Mouse (Mus musculus): Measurements from ENCODE around the gene Aes. TPM values are rescaled to one million over a fixed set of nuclear protein-coding genes. Genes with fewer than 3 reads are reported as not detected.

Aes gene
- polyA plus RNA-seq, 1 experiment from 2014 or later = 301 TPM

- 92% methylated on average over 2 of the region's 2 CpGs for WGBS (ENCODE audit: missing documents)
- Histone ChIP-seq H3K79me2 (ENCODE audit: inconsistent target) (peaks cover 78% of the 10 kb centered on the region), H3K27ac (no peak overlapping the region), H3K4me3 (ENCODE audit: inconsistent target) (no peak overlapping the region), H3K36me3 (ENCODE audit: inconsistent target) (peaks cover 5% of the 10 kb centered on the region)
These were observed 21.9 kb upstream of the Aes start for GRCm38 (mm10) chr10:81537429-81537828.

GRCm38 (mm10) chr10:81538321-81539048 is 20.8 kb upstream of the Aes start:
- H3K27ac ChIP-seq = no peak overlapping the region
- H3K79me2 ChIP-seq (ENCODE audit: inconsistent target) = peaks cover 88% of the 10 kb centered on the region
- no peak overlapping the region for H3K4me3 ChIP-seq (ENCODE audit: inconsistent target)
- H3K36me3 ChIP-seq (ENCODE audit: inconsistent target) = no peaks in the 10 kb centered on the region
- WGBS (ENCODE audit: missing documents) = 64% methylated on average over 3 of the region's 3 CpGs

GRCm38 (mm10) chr10:81541363-81541762 is 17.9 kb upstream of the Aes start:
- Histone ChIP-seq H3K36me3 (ENCODE audit: inconsistent target) (no peaks in the 10 kb centered on the region), H3K27ac (no peak overlapping the region), H3K79me2 (ENCODE audit: inconsistent target) (peaks cover 81% of the 10 kb centered on the region), H3K4me3 (ENCODE audit: inconsistent target) (no peak overlapping the region)
- WGBS (ENCODE audit: missing documents) = 79% methylated on average over 5 of the region's 5 CpGs

GRCm38 (mm10) chr10:81541803-81542202 is 17.5 kb upstream of the Aes start:
- 88% methylated on average over 10 of the region's 10 CpGs for WGBS (ENCODE audit: missing documents)
- H3K79me2 ChIP-seq (ENCODE audit: inconsistent target) = peaks cover 77% of the 10 kb centered on the region
- H3K36me3 ChIP-seq (ENCODE audit: inconsistent target) = no peaks in the 10 kb centered on the region
- no peak overlapping the region for H3K27ac ChIP-seq
- H3K4me3 ChIP-seq (ENCODE audit: inconsistent target) = no peak overlapping the region

GRCm38 (mm10) chr10:81542727-81543460 is 16.4 kb upstream of the Aes start:
- H3K4me3 ChIP-seq (ENCODE audit: inconsistent target) = no peak overlapping the region
- peaks cover 66% of the 10 kb centered on the region for H3K79me2 ChIP-seq (ENCODE audit: inconsistent target)
- H3K27ac ChIP-seq = no peak overlapping the region
- no peaks in the 10 kb centered on the region for H3K36me3 ChIP-seq (ENCODE audit: inconsistent target)
- WGBS (ENCODE audit: missing documents) = 93% methylated on average over 7 of the region's 7 CpGs

- H3K27ac ChIP-seq = no peak overlapping the region
- peaks cover 58% of the 10 kb centered on the region for H3K79me2 ChIP-seq (ENCODE audit: inconsistent target)
- WGBS (ENCODE audit: missing documents) = 89% methylated on average over 1 of the region's 1 CpGs
These were observed 15.7 kb upstream of the Aes start for GRCm38 (mm10) chr10:81543633-81544032.

GRCm38 (mm10) chr10:81544296-81545160 is 14.8 kb upstream of the Aes start:
- Histone ChIP-seq H3K36me3 (ENCODE audit: inconsistent target) (no peaks in the 10 kb centered on the region), H3K4me3 (ENCODE audit: inconsistent target) (peak overlapping the region; percentile 57), H3K27ac (no peak overlapping the region), H3K79me2 (ENCODE audit: inconsistent target) (peaks cover 49% of the 10 kb centered on the region)
- WGBS (ENCODE audit: missing documents) = under 1% methylated on average over 80 of the region's 93 CpGs

More at GRCm38 (mm10) chr10:81543633-81544032, 15.7 kb upstream of the Aes start:
- Histone ChIP-seq H3K36me3 (ENCODE audit: inconsistent target) (no peaks in the 10 kb centered on the region), H3K4me3 (ENCODE audit: inconsistent target) (peak overlapping the region; percentile 57)

- Histone ChIP-seq H3K27ac (peak within 1 kb of the TSS; percentile 19; the same call in 1 of the 2 replicates), H3K79me2 (ENCODE audit: inconsistent target) (peaks cover 42% of the 10 kb centered on the region), H3K36me3 (ENCODE audit: inconsistent target) (no peaks in the 10 kb centered on the region), H3K4me3 (ENCODE audit: inconsistent target) (peak within 1 kb of the TSS; percentile 57)
- WGBS (ENCODE audit: missing documents) = 1% methylated on average over 45 of the region's 59 CpGs
These were observed 14.0 kb upstream of the Aes start, which contains the start of gene Gna11 for GRCm38 (mm10) chr10:81545161-81545747. Gna11 (minus strand) TSS chr10:81545190.

- H3K27ac ChIP-seq = no peak overlapping the region
- 97% methylated on average over 5 of the region's 5 CpGs for WGBS (ENCODE audit: missing documents)
- H3K36me3 ChIP-seq (ENCODE audit: inconsistent target) = no peaks in the 10 kb centered on the region
- no peak overlapping the region for H3K4me3 ChIP-seq (ENCODE audit: inconsistent target)
- peaks cover 31% of the 10 kb centered on the region for H3K79me2 ChIP-seq (ENCODE audit: inconsistent target)
These were observed 13.0 kb upstream of the Aes start for GRCm38 (mm10) chr10:81546332-81546731.

GRCm38 (mm10) chr10:81546788-81547571 is 12.3 kb upstream of the Aes start:
- H3K79me2 ChIP-seq (ENCODE audit: inconsistent target) = peaks cover 25% of the 10 kb centered on the region
- H3K36me3 ChIP-seq (ENCODE audit: inconsistent target) = no peaks in the 10 kb centered on the region
- WGBS (ENCODE audit: missing documents) = 94% methylated on average over 13 of the region's 13 CpGs
- no peak overlapping the region for H3K4me3 ChIP-seq (ENCODE audit: inconsistent target)
- H3K27ac ChIP-seq = no peak overlapping the region

GRCm38 (mm10) chr10:81548944-81549343 is 10.3 kb upstream of the Aes start:
- no peak overlapping the region for H3K4me3 ChIP-seq (ENCODE audit: inconsistent target)
- H3K36me3 ChIP-seq (ENCODE audit: inconsistent target) = no peaks in the 10 kb centered on the region
- H3K79me2 ChIP-seq (ENCODE audit: inconsistent target) = peaks cover 5% of the 10 kb centered on the region
- 91% methylated on average over 5 of the region's 5 CpGs for WGBS (ENCODE audit: missing documents)
- H3K27ac ChIP-seq = no peak overlapping the region

GRCm38 (mm10) chr10:81550257-81550656 is 9.0 kb upstream of the Aes start:
- no peak overlapping the region for H3K27ac ChIP-seq
- H3K36me3 ChIP-seq (ENCODE audit: inconsistent target) = no peaks in the 10 kb centered on the region
- 19% methylated on average over 7 of the region's 7 CpGs for WGBS (ENCODE audit: missing documents)
- H3K79me2 ChIP-seq (ENCODE audit: inconsistent target) = no peaks in the 10 kb centered on the region
- H3K4me3 ChIP-seq (ENCODE audit: inconsistent target) = no peak overlapping the region

GRCm38 (mm10) chr10:81551597-81552102 is 7.6 kb upstream of the Aes start:
- Histone ChIP-seq H3K79me2 (ENCODE audit: inconsistent target) (no peaks in the 10 kb centered on the region), H3K27ac (no peak overlapping the region), H3K4me3 (ENCODE audit: inconsistent target) (no peak overlapping the region), H3K36me3 (ENCODE audit: inconsistent target) (no peaks in the 10 kb centered on the region)
- WGBS (ENCODE audit: missing documents) = under 1% methylated on average over 12 of the region's 12 CpGs
